Mouse (Mus musculus) left cerebral cortex, adult 8-10 months (tissue): ENCODE data around the gene Tbx22. TPM values are rescaled to one million over a fixed set of nuclear protein-coding genes. Genes with fewer than 3 reads are reported as not detected.

Source experiments
- DNase-seq, 2 experiments: peaks; one replicate each; pipeline ENCODE4 v3.0.0; 2022; ENCODE audit warnings: low spot score in 2 of 2
- total RNA-seq, 4 experiments: library from RNA; stranded (reverse); gene quantifications; 2 replicates each; pipeline ENCODE4 v1.2.4; 2022

The Tbx22 gene
- total RNA-seq, result under 1 TPM in 2 of 4 experiments, not detected in 2; 0.37 to 0.38 TPM

DNA sequence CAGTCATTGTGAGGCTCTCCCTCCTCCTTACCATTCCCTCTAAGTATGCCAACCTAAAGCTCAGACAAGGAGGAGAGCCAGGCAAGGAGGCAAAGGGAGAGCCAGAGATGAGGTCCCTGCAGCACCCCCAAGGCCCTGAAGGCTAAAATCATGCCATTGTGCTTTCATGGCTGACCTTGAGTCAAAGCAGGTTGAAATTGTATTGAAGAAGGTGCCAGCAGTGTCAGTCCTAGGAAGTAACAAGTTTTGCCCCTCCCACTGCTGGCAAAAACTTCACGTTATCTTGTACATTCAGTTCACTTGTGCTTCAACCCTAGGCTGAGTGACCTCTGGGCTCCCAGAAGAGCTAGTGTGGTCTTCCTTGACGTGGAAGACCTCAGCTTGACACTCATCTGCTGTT is at the start of gene Tbx22:
Gene Tbx22, plus strand, starts transcription at position 301 of the 400 bp plus-strand sequence.
- no peak for DNase-seq

DNA sequence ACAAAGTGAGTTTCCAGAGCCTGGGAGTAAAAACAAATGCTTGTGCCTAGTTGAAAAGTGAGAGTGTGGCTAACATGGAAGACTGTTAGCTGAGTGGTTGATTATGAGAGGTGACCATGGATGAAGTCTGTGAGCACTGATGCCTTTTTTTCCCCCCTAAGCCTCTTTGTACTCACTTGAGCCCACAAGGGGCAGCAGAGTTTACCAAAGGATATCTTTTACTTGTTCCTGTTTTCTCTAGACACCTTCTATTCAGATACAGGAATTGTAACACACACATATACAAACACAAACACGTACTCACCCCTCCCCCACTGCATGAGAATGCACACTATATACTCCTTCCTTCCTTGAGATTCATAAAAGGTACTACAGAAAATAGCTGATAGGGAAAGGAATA is 913 bp downstream of the Tbx22 start:
- DNase-seq, result no peak

DNA sequence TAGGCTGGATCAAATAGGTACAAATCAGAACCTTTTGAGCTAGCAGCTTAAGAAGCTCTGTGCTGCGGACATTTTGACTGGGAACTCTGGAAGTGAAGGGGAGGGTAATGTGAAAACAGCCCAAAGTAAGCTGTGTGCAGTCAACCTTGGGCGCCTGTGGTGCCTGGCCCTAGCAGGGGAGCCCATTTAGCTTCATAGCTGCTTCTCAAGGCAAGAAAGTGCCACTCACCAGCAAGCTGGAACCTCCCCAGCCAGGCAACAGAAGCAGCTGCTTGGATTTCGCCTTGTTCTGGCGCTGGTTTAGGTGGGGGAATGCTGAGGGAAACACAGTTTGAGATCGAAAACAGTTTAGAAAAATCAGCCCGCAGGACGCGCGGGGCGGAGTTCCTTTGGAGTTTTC is 11.4 kb downstream of the Tbx22 start:
- no peak for DNase-seq

DNA sequence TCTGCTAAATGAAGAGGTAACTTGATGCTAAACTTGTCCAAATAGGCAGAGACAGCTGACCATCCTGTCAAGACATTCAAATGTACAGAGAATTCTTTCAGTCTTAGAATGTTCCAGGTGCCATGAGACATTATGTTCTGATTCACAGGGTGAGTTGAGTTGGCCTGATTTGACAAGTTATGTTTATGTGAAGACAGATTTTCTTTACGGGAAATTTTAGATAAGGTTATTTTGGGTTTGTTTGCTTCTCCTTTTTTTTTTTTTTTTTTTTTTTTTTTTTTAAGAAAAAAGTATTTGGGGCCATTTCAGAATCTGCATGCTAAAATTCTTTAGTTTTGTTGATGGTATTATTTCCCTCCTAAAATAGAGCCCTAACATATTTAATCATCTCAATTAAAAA is 40.8 kb downstream of the Tbx22 start:
- no peak for DNase-seq

DNA sequence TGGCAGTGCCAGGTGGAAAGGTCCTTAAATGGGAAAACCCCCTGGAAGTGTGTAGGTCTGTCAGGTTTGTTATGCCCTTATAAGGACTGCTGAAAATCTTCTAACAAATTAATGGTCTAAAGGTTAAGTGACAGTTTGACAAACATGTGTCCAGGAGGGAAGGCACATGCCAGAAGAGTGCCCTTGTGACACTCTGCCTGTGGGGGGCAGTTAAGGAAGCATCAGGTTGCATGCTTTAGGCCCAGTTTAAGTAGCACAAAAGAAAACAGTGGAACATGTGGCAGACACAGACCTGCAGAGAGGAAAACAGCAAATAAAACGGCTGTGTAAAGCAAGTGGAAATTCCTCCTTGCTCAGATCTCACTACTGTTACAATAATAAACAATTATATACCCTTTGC is 55.8 kb downstream of the Tbx22 start:
- DNase-seq, result no peak

Other genes starting within 250 kb of the Tbx22 start
- gene Tent5d, start 124.6 kb downstream of the Tbx22 start, total RNA-seq, result not detected
- 10 to 100 TPM; 28.4 to 36.5 (median 33.5) TPM for gene 2610002M06Rik, start 148.4 kb downstream of the Tbx22 start, total RNA-seq